Comparison of ENCODE assay signal across 30 mouse cellular contexts in the genomic region with DNA sequence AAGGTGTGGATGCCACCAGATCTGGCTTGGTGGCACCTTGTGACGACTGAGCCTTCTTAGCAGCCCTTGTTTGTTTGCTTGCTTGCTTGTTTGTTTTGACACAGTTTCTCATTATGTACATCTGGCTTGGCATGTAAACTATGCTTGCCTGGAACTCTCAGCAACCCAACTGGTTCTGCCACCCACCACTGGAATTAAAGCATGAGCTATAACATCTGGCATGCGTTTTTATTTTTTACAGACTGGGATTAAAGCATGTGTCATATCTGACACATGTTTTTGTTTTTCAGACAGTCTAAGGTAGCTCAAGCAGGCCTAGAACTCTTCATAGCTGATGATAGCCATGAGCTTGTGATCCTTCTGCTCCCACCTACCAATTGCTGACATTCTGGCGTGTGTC. TPM values are rescaled to one million over a fixed set of nuclear protein-coding genes. Genes with fewer than 3 reads are reported as not detected.
DNase-seq lines count a peak whose midpoint lies in the region; ATAC-seq lines count a peak whose summit lies in the region.
"Had no signal": no experiment of that assay in that cellular context is flagged by ENCODE, and none has a peak within 500 bp of the region (broad histone marks: within the 10 kb centered on the region; RNA-seq: fewer than 3 reads in every experiment).

No protein-coding gene starts in this region.

- no peaks in the 10 kb centered on the region for H3K27me3 ChIP-seq in embryonic facial prominence, embryonic 14.5 days (replicated peaks; ENCODE audit: control insufficient read depth, insufficient read depth, low read length)
- H3K27me3 ChIP-seq in embryonic facial prominence, embryonic 10.5 days (replicated peaks; ENCODE audit: low read depth, poor library complexity, severe bottlenecking): no peaks in the 10 kb centered on the region
- H3K27me3 ChIP-seq in limb, embryonic 15.5 days: no peaks in the 10 kb centered on the region
- H3K27me3 ChIP-seq in limb, embryonic 10.5 days (ENCODE audit: low read depth, poor library complexity, severe bottlenecking): no peaks in the 10 kb centered on the region
- H3K27me3 ChIP-seq: CH12.LX; forebrain, embryonic 12.5 days; forebrain, embryonic 15.5 days; heart, embryonic 15.5 days; hindbrain, embryonic 13.5 days; intestine, embryonic 15.5 days had no signal

- no peak overlapping the region for H3K27ac ChIP-seq in embryonic facial prominence, embryonic 14.5 days (replicated peaks; ENCODE audit: low read depth, low read length)
- no peak overlapping the region for H3K27ac ChIP-seq in embryonic facial prominence, embryonic 10.5 days (replicated peaks)
- 0 out of 2 replicates have a peak overlapping the region, but pooled peaks have one; percentile 17 for H3K27ac ChIP-seq in limb, embryonic 15.5 days
- no peak overlapping the region for H3K27ac ChIP-seq in limb, embryonic 10.5 days
- H3K27ac ChIP-seq: forebrain, embryonic 12.5 days; forebrain, embryonic 15.5 days; heart, adult 2 months; heart, embryonic 10.5 days; heart, embryonic 15.5 days; hindbrain, embryonic 10.5 days; hindbrain, embryonic 13.5 days; intestine, embryonic 15.5 days had no signal

- no peaks in the 10 kb centered on the region; the same call in 1 of the 2 replicates for H3K4me1 ChIP-seq in embryonic facial prominence, embryonic 14.5 days (ENCODE audit: control insufficient read depth, insufficient read depth, low read length)
- H3K4me1 ChIP-seq in embryonic facial prominence, embryonic 10.5 days: no peaks in the 10 kb centered on the region
- no peaks in the 10 kb centered on the region for H3K4me1 ChIP-seq in limb, embryonic 15.5 days
- no peaks in the 10 kb centered on the region for H3K4me1 ChIP-seq in limb, embryonic 10.5 days
- H3K4me1 ChIP-seq: forebrain, embryonic 12.5 days; forebrain, embryonic 15.5 days; hindbrain, embryonic 10.5 days; hindbrain, embryonic 13.5 days; intestine, embryonic 15.5 days had no signal

- H3K9ac ChIP-seq in embryonic facial prominence, embryonic 14.5 days (ENCODE audit: low read depth, low read length): no peak overlapping the region
- H3K9ac ChIP-seq in limb, embryonic 15.5 days: no peak overlapping the region
- H3K9ac ChIP-seq: forebrain, embryonic 12.5 days; forebrain, embryonic 15.5 days; heart, embryonic 15.5 days; hindbrain, embryonic 13.5 days; intestine, embryonic 15.5 days had no signal

- no peak overlapping the region for H3K4me2 ChIP-seq in embryonic facial prominence, embryonic 14.5 days (ENCODE audit: low read depth, low read length)
- H3K4me2 ChIP-seq in limb, embryonic 15.5 days: no peak overlapping the region
- H3K4me2 ChIP-seq: forebrain, embryonic 12.5 days; forebrain, embryonic 15.5 days; heart, embryonic 15.5 days; hindbrain, embryonic 13.5 days; intestine, embryonic 15.5 days had no signal

- 69% methylated on average over 3 of the region's 3 CpGs for WGBS in embryonic facial prominence, embryonic 14.5 days
- whole genome bisulfite sequencing in embryonic facial prominence, embryonic 10.5 days: 88% methylated on average over 3 of the region's 3 CpGs
- 50% methylated on average over 3 of the region's 3 CpGs for WGBS in limb, embryonic 15.5 days
- 78% methylated on average over 3 of the region's 3 CpGs for WGBS in limb, embryonic 10.5 days

- ATAC-seq in embryonic facial prominence, embryonic 14.5 days (ENCODE audit: low read depth): no peak
- no peak for ATAC-seq in limb, embryonic 15.5 days (ENCODE audit: insufficient number of reproducible peaks, low FRiP score, low TSS enrichment, low read depth)
- ATAC-seq: forebrain, embryonic 15.5 days; hindbrain, embryonic 16.5 days; intestine, embryonic 15.5 days had no signal

- H3K4me3 ChIP-seq in embryonic facial prominence, embryonic 14.5 days (ENCODE audit: low read depth, low read length): no peak overlapping the region
- H3K4me3 ChIP-seq in embryonic facial prominence, embryonic 10.5 days: no peak overlapping the region
- no peak overlapping the region for H3K4me3 ChIP-seq in limb, embryonic 15.5 days
- no peak overlapping the region for H3K4me3 ChIP-seq in limb, embryonic 10.5 days
- H3K4me3 ChIP-seq: forebrain, embryonic 12.5 days; forebrain, embryonic 15.5 days; heart, adult 2 months; heart, embryonic 10.5 days; heart, embryonic 15.5 days; hindbrain, embryonic 10.5 days; hindbrain, embryonic 13.5 days; intestine, embryonic 15.5 days had no signal

- H3K36me3 ChIP-seq in embryonic facial prominence, embryonic 14.5 days (ENCODE audit: control insufficient read depth, insufficient read depth, low read length): peaks cover 39% of the 10 kb centered on the region
- H3K36me3 ChIP-seq in embryonic facial prominence, embryonic 10.5 days (replicated peaks): peaks cover 64% of the 10 kb centered on the region
- peaks cover 23% of the 10 kb centered on the region for H3K36me3 ChIP-seq in limb, embryonic 15.5 days
- peaks cover 71% of the 10 kb centered on the region for H3K36me3 ChIP-seq in limb, embryonic 10.5 days

- no peaks in the 10 kb centered on the region for H3K9me3 ChIP-seq in embryonic facial prominence, embryonic 14.5 days (ENCODE audit: control insufficient read depth, low read length)
- H3K9me3 ChIP-seq in embryonic facial prominence, embryonic 10.5 days: no peaks in the 10 kb centered on the region
- H3K9me3 ChIP-seq in limb, embryonic 15.5 days: no peaks in the 10 kb centered on the region
- H3K9me3 ChIP-seq in limb, embryonic 10.5 days (replicated peaks): no peaks in the 10 kb centered on the region
- H3K9me3 ChIP-seq: forebrain, embryonic 12.5 days; forebrain, embryonic 15.5 days; G1E; heart, embryonic 10.5 days; heart, embryonic 15.5 days; hindbrain, embryonic 10.5 days; hindbrain, embryonic 13.5 days; intestine, embryonic 15.5 days had no signal

- DNase-seq in embryonic facial prominence, embryonic 14.5 days (ENCODE audit: low spot score): peak; percentile 8
- DNase-seq in embryonic facial prominence, embryonic 10.5 days (ENCODE audit: low spot score): no peak
- DNase-seq in limb, embryonic 10.5 days (ENCODE audit: low spot score): no peak
- DNase-seq in brain, adult 2 months (ENCODE audit: low read depth, low spot score): peak; percentile 35
- DNase-seq in fat pad, adult 2 months (ENCODE audit: extremely low read depth, low read depth, low spot score): peak; percentile 23
- no peak for DNase-seq in urinary bladder, postnatal 14 days (ENCODE audit: low spot score)
- DNase-seq in right cerebral cortex, postnatal 25 days: no peak
- DNase-seq: adrenal gland, adult 2 months; adrenal gland, postnatal 14 days; B cell, adult 2 months; cerebellum, adult 11-12 months; cerebellum, adult 8-10 months; cerebellum, postnatal 10 days; cerebellum, postnatal 36 days; embryo, embryonic 11 days; gastrocnemius, postnatal 25 days; heart, adult 2 months; heart, postnatal 10 days; heart, postnatal 36 days had no signal

RNA-seq across cellular contexts. Expression of a gene that starts 41.5 kb away (rescaled TPM):
- 122 and 130 TPM in 2 replicates for polyA plus RNA-seq in embryonic facial prominence, embryonic 14.5 days (2014; fragmentation: Nextera tagmentation; extraction: Ambion mirVana)
- polyA plus RNA-seq in embryonic facial prominence, embryonic 10.5 days (2016; fragmentation: Nextera tagmentation; extraction: Ambion mirVana): 214 and 216 TPM in 2 replicates
- 169 and 171 TPM in 2 replicates for polyA plus RNA-seq in limb, embryonic 15.5 days (2015; fragmentation: Nextera tagmentation; extraction: Ambion mirVana)
- 218 and 228 TPM in 2 replicates for polyA plus RNA-seq in limb, embryonic 10.5 days (2016; fragmentation: Nextera tagmentation; extraction: Ambion mirVana)

RNA-seq across cellular contexts. Expression of a gene that starts 41.6 kb away (rescaled TPM):
- 144 and 146 TPM in 2 replicates for polyA plus RNA-seq in embryonic facial prominence, embryonic 14.5 days (2014; fragmentation: Nextera tagmentation; extraction: Ambion mirVana)
- 56.0 and 69.3 TPM in 2 replicates for polyA plus RNA-seq in embryonic facial prominence, embryonic 10.5 days (2016; fragmentation: Nextera tagmentation; extraction: Ambion mirVana)
- 150 and 154 TPM in 2 replicates for polyA plus RNA-seq in limb, embryonic 15.5 days (2015; fragmentation: Nextera tagmentation; extraction: Ambion mirVana)
- polyA plus RNA-seq in limb, embryonic 10.5 days (2016; fragmentation: Nextera tagmentation; extraction: Ambion mirVana): 44.1 and 67.0 TPM in 2 replicates

Comparison
In these comparisons a context has a peak if more than half of its experiments do, and no peak if none do; other contexts are left out.
1. DNase-seq: peak in embryonic facial prominence, embryonic 14.5 days (single experiment), brain, adult 2 months (single experiment) and fat pad, adult 2 months (single experiment); none in embryonic facial prominence, embryonic 10.5 days (single experiment), limb, embryonic 10.5 days (single experiment), urinary bladder, postnatal 14 days (single experiment) and right cerebral cortex, postnatal 25 days (single experiment).